Mouse (Mus musculus) midbrain, postnatal 0 days (tissue): ENCODE results near the gene Ms4a6c. TPM values are rescaled to one million over a fixed set of nuclear protein-coding genes. Genes with fewer than 3 reads are reported as not detected.
"Not testable (repeated sequence)": the region's sequence is repeated elsewhere in the genome, so short reads cannot be mapped to it uniquely, and the experiment has no call there.

Experiments used
- ATAC-seq: fragments of 200-750 bp; cut with Nextera tagmentation; 2 replicates; pipeline ENCODE4 v1.8.0; 2017; ENCODE audit warnings: moderate number of reproducible peaks, mild to moderate bottlenecking, moderate TSS enrichment, moderate library complexity; ENCODE audit not compliant: low FRiP score
- DNase-seq: peaks from one replicate; pipeline ENCODE4 v3.0.0-alpha.2; 2015; ENCODE audit warnings: low spot score
- H3K27ac ChIP-seq: fragments of 300-500 bp; sonication (generic); 2 replicates; pipeline ENCODE4 v1.5.1; 2014; ENCODE audit warnings: low read depth, mild to moderate bottlenecking, low read length, mixed read lengths
- H3K27me3 ChIP-seq: fragments of 300-500 bp; sonication (generic); 2 replicates; pipeline ENCODE4 v1.6.1; 2014; ENCODE audit warnings: low read length, control low read depth, mixed read lengths; ENCODE audit not compliant: insufficient read depth
- H3K36me3 ChIP-seq: fragments of 300-500 bp; sonication (generic); 2 replicates; pipeline ENCODE4 v1.6.1; 2014; ENCODE audit warnings: low read length, control low read depth, mixed read lengths; ENCODE audit not compliant: insufficient read depth
- H3K4me1 ChIP-seq: fragments of 300-500 bp; sonication (generic); 2 replicates; pipeline ENCODE4 v1.6.1; 2014; ENCODE audit warnings: mild to moderate bottlenecking, control low read depth, antibody characterized with exemption, low read length, mixed read lengths; ENCODE audit not compliant: insufficient read depth
- H3K4me2 ChIP-seq: fragments of 300-500 bp; sonication (generic); 2 replicates; pipeline ENCODE4 v1.6.1; 2014; ENCODE audit warnings: low read depth, mild to moderate bottlenecking, low read length, mixed read lengths; ENCODE audit not compliant: poor library complexity, severe bottlenecking
- H3K4me3 ChIP-seq: fragments of 300-500 bp; sonication (generic); 2 replicates; pipeline ENCODE4 v1.5.1; 2014; ENCODE audit warnings: low read depth, mild to moderate bottlenecking, low read length, moderate library complexity
- H3K9ac ChIP-seq: fragments of 300-500 bp; sonication (generic); replicated peaks from 2 replicates; pipeline ENCODE4 v1.6.1; 2014; ENCODE audit warnings: mild to moderate bottlenecking, low read length, moderate library complexity, mixed read lengths; ENCODE audit not compliant: poor library complexity, severe bottlenecking
- H3K9me3 ChIP-seq: fragments of 300-500 bp; sonication (generic); 2 replicates; pipeline ENCODE4 v1.6.1; 2016; ENCODE audit warnings: low read length, control low read depth
- CTCF ChIP-seq: IDR thresholded peaks from 2 replicates; pipeline ENCODE4 v1.5.1; 2016; ENCODE audit warnings: antibody characterized with exemption, mild to moderate bottlenecking
- WGBS: fragments of 180-500 bp; shearing (Covaris S2); extraction: QIAGEN DNeasy Blood & Tissue Kit; methylation state at CpG from one replicate; pipeline ENCODE4 v1.1.7; 2014; 5-methylcytosine and 5-hydroxymethylcytosine counted together
- polyA plus RNA-seq: library from polyadenylated mRNA; unstranded; fragments of >200 nt; fragmentation: Nextera tagmentation; extraction: Ambion mirVana; gene quantifications from 2 replicates; pipeline ENCODE4 v1.2.1, GENCODE M21; 2015
- total RNA-seq: library from RNA; depleted of rRNA; stranded (reverse); fragments of >200 nt; gene quantifications from 2 replicates; pipeline ENCODE4 v1.2.3, GENCODE M21; 2014

Ms4a6c gene
- total and polyA plus RNA-seq, 2 experiments from 2014 or later = 2.1 to 4.0 TPM

- H3K9me3 ChIP-seq = no peaks in the 10 kb centered on the region
- WGBS = 85% methylated on average over 2 of the region's 2 CpGs
- no peak for TF ChIP-seq CTCF
- ATAC-seq (no peak), DNase-seq (no peak)
- no peak within 1 kb of the TSS for H3K4me3 ChIP-seq
- H3K36me3 ChIP-seq = no peaks in the 10 kb centered on the region
- no peaks in the 10 kb centered on the region for H3K4me1 ChIP-seq
- no peak within 1 kb of the TSS for H3K27ac ChIP-seq
- no peak within 1 kb of the TSS for H3K9ac ChIP-seq
- no peaks in the 10 kb centered on the region for H3K27me3 ChIP-seq
- H3K4me2 ChIP-seq = no peak within 1 kb of the TSS
These were observed 16.6 kb downstream of the Ms4a6c start, which contains the start of gene Gm8369 for GRCm38 (mm10) chr19:11485746-11486145. Gene Gm8369, plus strand, starts transcription at chr19:11485938.

DNA sequence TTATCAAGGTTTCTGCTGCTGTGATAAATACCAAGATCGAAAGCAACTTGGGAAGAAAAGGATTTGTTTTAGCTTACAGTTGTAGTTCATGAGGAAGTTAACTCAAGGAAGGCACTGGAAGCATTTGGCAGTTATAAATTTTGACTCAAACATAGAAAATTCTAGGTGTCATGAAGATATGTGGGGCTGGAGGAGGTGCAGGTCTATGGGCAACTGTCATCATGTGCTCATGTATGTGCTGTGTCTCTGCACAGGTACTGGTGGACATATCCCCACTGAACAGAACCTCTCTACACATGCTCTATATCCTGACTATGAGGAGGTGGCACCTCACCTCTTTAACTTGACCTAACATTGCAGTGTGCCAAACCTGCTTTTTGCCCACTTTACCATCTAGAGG, 17.4 kb downstream of the Ms4a6c start:
- no peaks in the 10 kb centered on the region for H3K4me1 ChIP-seq
- H3K27me3 ChIP-seq = no peaks in the 10 kb centered on the region
- H3K9me3 ChIP-seq = no peaks in the 10 kb centered on the region
- DNase-seq = no peak
- H3K4me2 ChIP-seq = no peak overlapping the region
- H3K36me3 ChIP-seq = no peaks in the 10 kb centered on the region
- no peak for TF ChIP-seq CTCF
- H3K9ac ChIP-seq = no peak overlapping the region
- H3K4me3 ChIP-seq = no peak overlapping the region
- H3K27ac ChIP-seq = no peak overlapping the region
- WGBS = 85% methylated on average over 1 of the region's 1 CpGs
- ATAC-seq = no peak

GRCm38 (mm10) chr19:11491406-11492189, 22.4 kb downstream of the Ms4a6c start:
- Histone ChIP-seq H3K4me3 (no peak overlapping the region), H3K9me3 (no peaks in the 10 kb centered on the region), H3K27ac (no peak overlapping the region), H3K4me2 (no peak overlapping the region), H3K27me3 (no peaks in the 10 kb centered on the region), H3K36me3 (no peaks in the 10 kb centered on the region), H3K4me1 (no peaks in the 10 kb centered on the region), H3K9ac (no peak overlapping the region)
- WGBS = 73% methylated on average over 4 of the region's 4 CpGs
- ATAC-seq (no peak), DNase-seq (no peak)
- no peak for TF ChIP-seq CTCF

DNA sequence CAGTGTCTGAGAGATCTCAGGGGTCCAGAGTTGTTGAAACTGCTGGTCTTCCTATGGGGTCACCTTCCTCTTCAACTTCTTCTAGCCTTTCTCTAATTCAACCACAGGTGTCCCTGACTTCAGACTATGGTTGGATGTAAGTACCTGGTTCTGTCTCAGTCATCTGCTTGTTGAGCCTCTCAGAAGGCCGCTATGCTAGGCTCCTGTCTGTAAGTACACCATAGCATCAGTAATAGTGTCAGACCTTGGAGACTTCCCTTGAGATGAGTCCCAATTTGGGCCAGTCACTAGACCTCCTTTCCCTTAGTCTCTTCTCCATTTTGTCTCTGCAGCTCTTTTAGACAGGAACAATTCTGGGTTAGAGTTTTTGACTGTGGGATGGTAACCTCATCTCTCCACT, 23.5 kb downstream of the Ms4a6c start:
- no peak for TF ChIP-seq CTCF
- Histone ChIP-seq H3K27me3 (no peaks in the 10 kb centered on the region), H3K4me3 (no peak overlapping the region), H3K36me3 (no peaks in the 10 kb centered on the region), H3K27ac (no peak overlapping the region), H3K4me1 (no peaks in the 10 kb centered on the region), H3K9me3 (no peaks in the 10 kb centered on the region), H3K9ac (no peak overlapping the region), H3K4me2 (no peak overlapping the region)
- ATAC-seq (no peak), DNase-seq (no peak)
- WGBS = 76% methylated on average over 1 of the region's 1 CpGs

GRCm38 (mm10) chr19:11494519-11494918, 25.4 kb downstream of the Ms4a6c start:
- no peak for DNase-seq
- 91% methylated on average over 3 of the region's 3 CpGs for WGBS
- TF ChIP-seq CTCF = no peak
- Histone ChIP-seq H3K4me1 (no peaks in the 10 kb centered on the region), H3K9ac (no peak overlapping the region), H3K9me3 (no peaks in the 10 kb centered on the region), H3K27me3 (no peaks in the 10 kb centered on the region), H3K4me2 (no peak overlapping the region), H3K36me3 (no peaks in the 10 kb centered on the region), H3K27ac (no peak overlapping the region), H3K4me3 (no peak overlapping the region)
- no peak for ATAC-seq

- H3K27me3 ChIP-seq = no peaks in the 10 kb centered on the region
- DNase-seq = no peak
These were observed 27.2 kb downstream of the Ms4a6c start for GRCm38 (mm10) chr19:11496361-11496760.

DNA sequence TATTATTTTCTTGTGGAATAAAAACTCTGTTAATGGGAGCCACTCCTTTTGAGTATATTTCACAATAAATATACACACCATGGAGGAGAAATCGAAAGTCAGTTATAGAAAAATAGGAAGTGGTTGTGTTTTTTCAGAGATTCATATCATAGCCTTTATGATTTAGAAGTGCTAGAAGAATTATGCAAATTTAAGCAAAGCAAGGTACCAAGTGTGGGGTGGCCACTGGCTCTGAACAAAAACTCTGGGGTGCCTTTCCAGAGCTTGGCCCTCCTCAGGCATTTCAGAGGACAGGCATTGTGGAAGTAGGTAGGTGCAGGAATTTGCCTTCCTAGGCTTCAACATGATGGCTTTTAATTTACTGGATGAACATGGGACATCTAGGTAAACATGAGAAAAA, 28.1 kb downstream of the Ms4a6c start:
- not testable (repeated sequence) for H3K4me1 ChIP-seq, H3K36me3 ChIP-seq, H3K4me2 ChIP-seq, ATAC-seq, DNase-seq, H3K9me3 ChIP-seq, H3K9ac ChIP-seq, H3K27ac ChIP-seq, H3K4me3 ChIP-seq, H3K27me3 ChIP-seq
- 87% methylated on average over 1 of the region's 1 CpGs for WGBS

More at GRCm38 (mm10) chr19:11496361-11496760, 27.2 kb downstream of the Ms4a6c start:
- TF ChIP-seq CTCF = no peak
- Histone ChIP-seq H3K4me2 (no peak overlapping the region), H3K27ac (no peak overlapping the region), H3K36me3 (no peaks in the 10 kb centered on the region), H3K9me3 (no peaks in the 10 kb centered on the region), H3K4me1 (no peaks in the 10 kb centered on the region), H3K9ac (no peak overlapping the region), H3K4me3 (no peak overlapping the region)
- no peak for ATAC-seq
- WGBS = 83% methylated on average over 6 of the region's 6 CpGs
